Mouse (Mus musculus) adrenal gland, postnatal 36 days (tissue): ENCODE data around the gene Cabp4. TPM values are rescaled to one million over a fixed set of nuclear protein-coding genes. Genes with fewer than 3 reads are reported as not detected.
"Not testable (repeated sequence)": the region's sequence is repeated elsewhere in the genome, so short reads cannot be mapped to it uniquely, and the experiment has no call there.

Experiments
- DNase-seq, 2 experiments: peaks; one replicate each; pipeline ENCODE4 v3.0.0; 2021; ENCODE audit warnings: mixed read lengths in 1 of 2
- total RNA-seq, 2 experiments: library from RNA; stranded (reverse); gene quantifications; 2 replicates each; pipeline ENCODE4 v1.2.3; 2021

The Cabp4 gene
- total RNA-seq, 2 experiments from 2014 or later: 0.30 to 0.40 TPM

DNA sequence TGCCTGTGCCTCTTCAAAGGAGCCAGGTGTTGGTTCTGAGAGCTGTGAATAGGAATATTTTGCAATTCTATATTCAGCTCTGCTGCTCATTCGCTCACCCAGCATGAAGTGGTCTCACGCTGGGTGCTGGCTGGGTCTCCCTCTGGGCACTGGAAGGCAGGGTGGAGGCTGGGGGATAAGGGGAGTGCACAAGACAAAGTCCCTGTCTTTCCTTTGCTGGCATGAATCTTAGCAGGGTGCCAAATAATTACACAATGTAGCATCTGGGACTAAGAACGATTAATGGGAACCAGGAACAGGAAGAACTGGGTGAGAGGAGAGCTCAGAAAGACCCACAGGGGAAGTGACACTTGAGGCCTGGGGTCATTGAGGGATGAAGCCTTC is 3.2 kb upstream of the Cabp4 start:
- no peak for DNase-seq

- DNase-seq: no peak
Measured at GRCm38 (mm10) chr19:4146366-4147021, 2.7 kb upstream of the Cabp4 start.

- DNase-seq: no peak
Measured at GRCm38 (mm10) chr19:4145936-4146335, 2.1 kb upstream of the Cabp4 start.

DNA sequence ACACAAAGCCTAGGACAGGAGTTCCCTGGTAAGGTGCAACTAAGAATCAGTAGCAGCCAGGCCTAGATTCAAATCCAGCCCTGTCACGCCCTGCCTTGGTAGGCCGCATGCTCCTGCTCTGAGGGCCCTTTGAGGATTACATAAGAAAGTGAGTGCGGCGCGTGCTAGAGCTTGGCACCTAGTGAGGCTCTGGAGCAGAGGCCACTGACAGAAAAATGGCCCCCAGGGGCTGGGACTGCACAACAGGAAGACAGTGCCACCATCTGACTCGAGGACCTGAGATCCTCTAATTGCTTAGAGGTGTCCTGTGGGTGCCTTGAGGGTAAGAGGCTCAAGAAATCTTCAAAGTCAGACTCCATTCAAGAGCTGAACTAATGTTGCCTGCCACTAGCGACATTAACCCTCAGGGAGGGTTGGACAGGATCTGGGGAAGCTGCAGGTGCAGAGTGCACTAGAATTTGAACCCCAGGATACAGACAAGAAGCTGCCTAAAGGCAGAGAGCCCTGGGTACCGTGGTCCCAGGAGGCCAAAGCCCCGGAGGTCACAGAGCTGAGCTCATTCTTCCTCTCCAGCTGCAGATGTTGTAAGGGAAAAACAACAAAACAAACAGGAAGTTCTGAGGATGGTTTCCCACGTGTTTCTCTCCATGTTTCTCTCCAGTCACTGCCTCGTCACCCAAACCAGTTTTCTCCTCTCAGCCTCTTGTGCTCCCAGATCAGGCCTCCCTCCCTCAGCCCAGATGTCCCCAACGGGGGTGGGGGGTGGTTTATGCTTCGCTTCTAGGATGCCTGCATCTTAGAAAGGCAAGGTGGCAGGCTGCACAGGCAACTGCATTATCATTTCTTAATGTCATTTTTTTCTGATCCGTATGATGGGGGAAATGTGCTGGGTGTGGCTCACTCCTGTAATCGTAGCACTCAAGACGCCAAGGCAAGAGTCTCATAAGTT is 991 bp upstream of the Cabp4 start:
- no peak for DNase-seq

DNA sequence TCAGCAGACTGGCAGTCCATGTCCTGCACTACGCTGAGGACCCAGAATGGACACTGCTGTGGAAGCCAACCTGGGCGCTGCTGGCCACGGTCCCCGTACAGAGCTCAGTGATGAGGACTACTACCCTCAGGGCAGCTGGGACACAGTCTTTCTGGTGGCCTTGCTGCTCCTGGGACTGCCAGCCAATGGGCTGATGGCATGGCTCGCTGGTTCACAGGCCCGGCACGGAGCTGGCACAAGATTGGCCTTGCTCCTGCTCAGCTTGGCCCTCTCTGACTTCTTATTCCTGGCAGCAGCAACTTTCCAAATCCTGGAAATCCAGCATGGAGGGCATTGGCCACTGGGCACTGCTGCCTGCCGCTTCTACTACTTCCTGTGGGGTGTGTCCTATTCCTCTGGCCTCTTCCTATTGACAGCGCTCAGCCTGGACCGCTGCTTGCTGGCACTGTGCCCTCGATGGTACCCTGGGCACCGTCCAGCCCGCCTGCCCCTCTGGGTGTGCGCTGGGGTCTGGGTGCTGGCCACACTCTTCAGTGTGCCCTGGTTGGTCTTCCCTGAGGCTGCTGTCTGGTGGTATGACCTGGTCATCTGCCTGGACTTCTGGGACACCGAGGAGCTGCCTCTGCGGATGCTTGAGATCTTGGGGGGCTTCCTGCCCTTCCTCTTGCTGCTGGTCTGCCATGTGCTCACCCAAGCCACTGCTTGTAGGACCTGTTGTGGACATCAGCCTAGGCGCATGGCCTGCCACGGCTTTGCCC is 1.2 kb downstream of the Cabp4 start:
- no peak for DNase-seq

DNA sequence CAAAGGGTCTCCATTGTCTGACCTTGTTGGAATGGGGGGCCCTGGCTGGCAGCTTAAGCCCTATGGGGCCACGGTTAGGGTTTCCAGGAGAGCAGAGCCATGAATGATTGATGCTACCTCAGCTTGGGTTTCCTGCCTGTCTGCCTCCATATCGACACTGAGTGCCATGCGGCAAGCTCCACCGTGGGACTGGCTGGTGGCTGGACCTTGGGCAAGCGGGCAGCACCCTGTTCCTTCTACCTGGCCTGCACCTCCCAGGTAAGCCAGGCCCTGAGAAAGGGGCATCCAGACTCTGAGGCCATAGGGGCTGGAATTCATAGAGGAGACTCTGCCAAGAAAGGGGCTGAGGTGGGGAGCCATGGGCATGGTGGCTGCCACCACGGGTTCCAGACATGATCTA is 3.7 kb downstream of the Cabp4 start:
- no peak for DNase-seq

GRCm38 (mm10) chr19:4139446-4139845 is 4.4 kb downstream of the Cabp4 start, which contains the start of gene Gpr152:
Gene Gpr152 (plus strand): TSS chr19:4139787.
- no peak for DNase-seq

DNA sequence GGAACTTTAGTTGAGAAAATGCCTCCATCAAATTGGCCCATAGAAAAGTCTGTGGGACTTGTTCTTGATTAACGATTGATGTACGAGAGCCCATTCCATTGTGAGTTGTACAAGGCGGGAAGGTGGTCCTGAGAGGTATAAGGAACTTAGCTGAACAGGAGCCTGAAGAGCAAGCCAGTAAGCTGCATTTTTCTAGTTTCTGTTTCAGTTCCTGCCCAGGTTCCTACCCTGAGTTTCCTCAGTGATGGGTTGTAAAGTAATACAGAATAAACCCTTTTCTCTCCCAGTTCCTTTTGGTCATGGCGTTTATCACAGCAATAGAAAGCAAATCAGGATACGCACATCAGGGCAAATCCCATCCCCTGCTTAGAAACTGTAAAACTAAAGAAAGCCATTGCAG is 5.9 kb downstream of the Cabp4 start:
- DNase-seq: no peak

- DNase-seq: no peak
Measured at GRCm38 (mm10) chr19:4136463-4136862, 7.4 kb downstream of the Cabp4 start.

DNA sequence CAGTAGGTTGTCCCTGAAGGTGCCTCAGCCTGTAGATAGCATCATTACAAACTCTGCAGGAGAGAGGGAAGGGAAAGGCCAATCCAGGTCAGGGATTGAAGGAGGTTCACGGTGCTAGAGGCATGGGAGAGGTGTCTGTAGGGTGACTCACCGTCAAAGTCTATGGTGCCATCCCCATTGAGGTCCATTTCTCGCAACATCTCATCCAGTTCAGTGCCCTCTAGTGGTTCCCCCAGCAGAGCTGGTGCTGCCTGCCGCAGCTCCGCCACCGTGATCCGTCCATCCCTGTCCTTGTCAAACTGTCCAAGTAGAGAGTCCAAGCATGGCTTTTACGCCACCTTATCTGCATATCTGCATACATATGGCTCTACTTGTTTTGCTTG is 7.9 kb downstream of the Cabp4 start:
- peak in 1 of 2 experiments; percentile 38 for DNase-seq

- DNase-seq: not testable (repeated sequence)
Measured at GRCm38 (mm10) chr19:4135229-4135962, 8.4 kb downstream of the Cabp4 start.

DNA sequence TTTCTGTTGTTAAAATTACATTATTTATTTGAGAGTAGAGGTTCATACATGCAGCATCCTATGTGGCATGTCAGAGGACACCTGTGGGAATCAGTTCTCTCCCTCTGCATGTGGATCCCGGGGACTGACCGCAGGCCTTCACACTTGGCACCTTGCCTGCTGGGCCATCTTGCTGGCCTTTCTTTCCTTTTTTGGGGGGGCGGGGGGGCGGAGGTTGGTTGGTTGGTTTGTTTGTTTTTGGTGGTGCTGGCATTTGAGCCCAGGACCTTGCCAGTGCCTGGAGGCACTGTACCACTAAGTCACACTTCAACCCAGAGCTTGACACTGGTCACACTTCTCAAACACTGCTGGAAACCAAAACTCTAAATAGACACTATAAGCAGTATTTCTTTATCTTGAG is 9.5 kb downstream of the Cabp4 start:
- DNase-seq: no peak

GRCm38 (mm10) chr19:4131768-4132167 is 12.1 kb downstream of the Cabp4 start:
- DNase-seq: no peak

DNA sequence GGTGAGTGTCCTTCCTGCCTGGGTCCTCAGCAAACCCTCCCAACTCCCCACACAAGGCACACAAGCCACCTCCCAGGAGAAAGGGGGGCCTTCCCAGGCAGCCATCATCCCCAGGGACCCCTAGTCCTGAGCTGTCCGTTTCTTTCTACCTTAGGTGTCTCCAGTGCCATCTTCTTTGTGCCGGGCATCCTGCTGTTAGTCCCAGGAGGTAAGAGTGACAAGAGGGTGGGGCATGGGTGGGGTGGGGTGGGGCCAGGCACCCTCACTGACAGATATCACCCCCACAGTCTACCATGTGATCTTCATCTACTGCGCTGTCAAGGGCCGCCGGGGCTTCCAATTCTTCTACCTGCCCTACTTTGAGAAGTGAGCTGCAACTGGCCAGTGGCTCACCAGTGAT is 12.8 kb downstream of the Cabp4 start:
- DNase-seq: no peak

DNA sequence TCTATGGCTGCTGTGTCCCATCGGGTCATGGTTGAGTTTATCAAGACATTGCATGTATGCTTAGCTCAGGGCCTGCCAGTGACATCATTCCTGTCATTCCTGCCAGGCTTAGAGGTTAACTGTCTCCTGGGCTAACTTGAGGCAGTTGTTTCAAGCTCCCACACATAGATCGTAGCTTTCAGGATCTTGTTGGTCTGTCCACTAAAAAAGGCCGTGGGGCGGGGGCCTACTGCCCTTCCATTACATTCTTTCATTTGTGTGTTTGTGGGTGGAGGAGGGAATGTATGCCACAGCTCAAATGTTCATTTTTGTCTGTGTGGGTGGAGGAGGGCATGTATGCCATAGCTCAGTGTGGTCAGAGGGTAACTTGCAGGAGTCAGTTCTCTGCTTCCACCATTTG is 13.7 kb downstream of the Cabp4 start:
- DNase-seq: no peak

DNA sequence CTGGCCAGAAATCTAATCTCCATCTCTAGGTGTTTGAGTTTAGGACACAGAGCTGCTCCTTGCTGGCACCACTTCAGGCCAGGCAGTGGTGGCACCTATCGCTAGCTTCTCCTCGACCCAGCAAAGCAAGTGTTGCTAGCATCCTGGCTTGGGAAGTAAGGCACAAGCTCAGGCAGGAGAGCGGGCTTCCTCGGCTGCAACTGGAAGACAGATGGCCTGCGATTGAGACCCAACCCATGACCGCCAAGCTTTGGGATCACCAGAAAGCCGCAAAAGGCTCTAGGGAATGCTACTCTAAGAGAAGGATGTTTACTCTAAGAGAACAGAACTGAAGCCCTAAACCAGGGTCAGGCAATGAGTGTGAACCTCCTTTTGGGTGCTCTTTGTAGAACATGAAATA is 14.4 kb downstream of the Cabp4 start:
- DNase-seq: no peak

DNA sequence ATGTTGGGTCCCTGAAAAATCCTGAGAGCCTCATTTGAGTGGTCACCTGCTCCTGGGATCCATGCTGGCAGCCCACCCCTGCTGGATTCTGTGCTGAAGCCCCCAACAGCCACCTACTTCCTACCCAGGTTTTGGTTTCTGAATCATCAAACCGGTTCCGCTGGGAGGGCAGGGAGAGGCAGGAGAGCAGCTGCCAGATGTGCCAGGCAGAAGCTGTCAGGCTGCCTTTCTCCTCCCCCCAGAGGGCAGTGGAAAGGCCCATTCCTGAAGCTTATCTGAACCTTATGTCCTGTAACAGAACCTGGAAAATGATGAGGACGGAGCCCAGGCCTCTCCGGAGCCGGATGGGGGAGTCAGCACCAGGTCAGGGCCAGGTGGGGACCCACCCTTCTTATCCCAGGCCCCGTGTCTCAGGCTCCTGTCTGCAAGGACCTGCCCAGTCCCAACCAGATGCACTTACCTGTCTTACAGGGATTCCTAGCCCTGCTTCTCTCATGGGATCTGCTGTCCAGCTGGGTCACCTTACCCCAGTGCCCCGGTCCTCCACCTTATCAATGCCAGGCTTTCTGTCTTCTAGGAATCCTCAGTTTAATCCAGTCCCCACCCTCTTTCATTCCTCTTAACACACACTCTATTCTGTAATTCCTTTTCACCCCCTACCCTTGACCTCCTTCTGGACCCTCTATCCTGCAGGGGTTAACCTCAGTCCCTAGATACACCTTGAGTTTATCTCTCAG is 16.9 kb downstream of the Cabp4 start:
- no peak for DNase-seq

- peak; percentile 99 to 100 for DNase-seq
Measured at GRCm38 (mm10) chr19:4125741-4126696, 17.8 kb downstream of the Cabp4 start, which contains the start of gene Aip. Gene Aip (minus strand): TSS chr19:4125858.

DNA sequence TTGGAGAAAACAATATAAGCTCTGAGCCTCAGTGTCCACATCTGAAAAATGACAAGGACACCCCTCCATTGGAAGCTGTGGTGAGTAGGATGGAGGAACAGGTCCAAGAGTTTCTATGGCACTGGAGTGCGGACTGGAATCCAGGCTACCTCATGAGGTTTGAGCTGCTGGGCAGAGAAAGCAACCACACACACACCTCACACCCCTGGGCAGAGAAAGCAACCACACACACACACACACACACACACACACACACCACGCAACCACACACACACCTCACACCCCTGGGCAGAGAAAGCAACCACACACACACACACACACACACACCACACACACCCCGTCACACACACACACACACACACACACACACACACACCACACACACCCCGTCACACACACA is 18.6 kb downstream of the Cabp4 start:
- DNase-seq: not testable (repeated sequence)

DNA sequence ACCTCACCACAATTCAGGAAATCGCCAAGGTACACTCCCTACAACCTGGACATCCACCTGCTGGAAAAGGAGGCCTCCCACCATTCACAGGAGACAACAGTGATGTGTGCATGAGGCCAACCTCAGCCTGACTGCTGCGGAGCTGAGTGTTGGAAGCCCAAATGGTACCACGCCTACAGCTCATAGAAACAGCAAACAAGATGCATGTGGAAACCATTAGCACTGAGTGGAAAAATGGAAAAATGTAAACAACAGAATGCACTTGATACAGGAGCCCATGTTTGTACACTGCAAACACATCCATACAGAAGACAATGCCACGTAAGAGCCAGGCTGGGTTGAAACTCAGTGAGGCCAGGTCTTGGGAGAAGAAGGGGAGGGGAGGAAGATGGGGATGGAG is 19.4 kb downstream of the Cabp4 start:
- DNase-seq: no peak
